Mouse (Mus musculus) yolk sac, embryonic 10.5 days (tissue): ENCODE data around the gene Polr3c.
"Not testable (repeated sequence)": the region's sequence is repeated elsewhere in the genome, so short reads cannot be mapped to it uniquely, and the experiment has no call there.

ENCODE experiments used
- DNase-seq: peaks from one replicate; pipeline ENCODE4 v3.0.0-alpha.2; 2017; ENCODE audit warnings: low spot score

Polr3c gene

DNA sequence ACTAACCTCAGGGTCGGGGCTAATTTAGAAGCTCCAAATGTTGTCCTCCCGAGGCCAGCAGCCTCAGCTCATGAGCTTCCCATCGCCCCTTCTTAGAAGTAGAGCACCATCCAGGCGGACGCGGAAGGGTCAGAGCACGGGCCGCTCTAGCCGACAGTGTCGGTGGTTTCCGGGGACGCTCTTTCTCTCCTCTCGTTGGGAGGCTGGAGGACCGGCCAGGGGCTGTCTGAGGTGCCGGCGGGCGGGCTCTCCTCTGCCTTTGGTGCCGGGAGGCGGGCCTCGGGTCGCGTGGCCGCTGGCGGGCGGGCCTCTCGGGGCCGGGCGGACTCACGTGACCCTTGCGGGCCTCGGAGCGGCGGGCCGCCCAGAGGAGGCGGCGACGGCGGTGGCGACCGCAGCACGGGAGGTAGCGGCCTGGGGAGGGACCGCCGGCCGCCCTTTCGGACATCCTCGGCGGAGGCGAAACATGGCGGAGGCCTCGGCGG lies at the start of gene Polr3c, which contains the start of gene Rnf115:
Gene Polr3c, minus strand, starts transcription at position 286 of the 485 bp plus-strand sequence.
Gene Rnf115, plus strand, starts transcription at position 322 of the 485 bp plus-strand sequence.
- DNase-seq, result peak; percentile 96

DNA sequence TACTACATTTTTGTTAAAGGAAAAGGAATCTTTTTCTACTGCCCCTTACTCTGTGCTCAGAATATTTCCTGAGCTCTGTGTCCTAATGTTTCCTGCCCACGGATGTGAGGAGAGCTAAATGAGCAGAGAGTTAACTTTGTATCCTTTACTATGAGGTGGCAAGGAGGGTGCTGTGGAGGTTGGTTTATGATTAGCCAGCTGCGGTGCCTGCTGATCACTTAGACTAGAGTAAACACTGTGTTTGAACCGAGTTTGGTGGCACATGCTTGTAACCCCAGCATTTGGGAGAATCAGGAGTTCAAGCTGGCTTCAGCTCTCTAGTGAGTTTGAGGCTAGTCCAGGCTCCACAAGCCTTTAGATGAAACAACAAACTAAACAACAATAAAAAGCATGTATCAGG lies 49.7 kb upstream of the Polr3c start:
- peak; percentile 12 for DNase-seq

- no peak for DNase-seq
Observed at GRCm38 (mm10) chr3:96772949-96773348, 45.5 kb upstream of the Polr3c start.

DNA sequence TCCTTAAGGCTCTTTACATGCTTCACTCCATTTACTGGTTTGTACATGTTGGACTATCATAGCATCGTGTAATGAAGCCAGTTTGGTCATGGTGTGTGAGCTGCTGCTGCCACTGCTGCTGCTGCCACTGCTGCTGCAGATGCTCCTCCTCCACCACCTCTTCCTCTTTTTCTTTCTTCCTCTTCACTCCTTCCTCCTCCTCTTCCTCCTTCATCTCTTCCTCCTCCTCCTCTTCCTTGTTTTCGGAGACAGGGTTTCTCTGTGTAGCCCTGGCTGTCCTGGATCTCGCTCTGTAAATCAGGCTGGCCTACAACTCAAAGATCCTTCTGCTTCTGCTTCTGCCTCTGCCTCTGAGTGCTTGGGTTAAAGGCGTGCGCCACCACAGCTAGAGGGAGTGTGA lies 42.5 kb upstream of the Polr3c start:
- DNase-seq, result no peak

GRCm38 (mm10) chr3:96764528-96764927 lies 37.1 kb upstream of the Polr3c start:
- no peak for DNase-seq

DNA sequence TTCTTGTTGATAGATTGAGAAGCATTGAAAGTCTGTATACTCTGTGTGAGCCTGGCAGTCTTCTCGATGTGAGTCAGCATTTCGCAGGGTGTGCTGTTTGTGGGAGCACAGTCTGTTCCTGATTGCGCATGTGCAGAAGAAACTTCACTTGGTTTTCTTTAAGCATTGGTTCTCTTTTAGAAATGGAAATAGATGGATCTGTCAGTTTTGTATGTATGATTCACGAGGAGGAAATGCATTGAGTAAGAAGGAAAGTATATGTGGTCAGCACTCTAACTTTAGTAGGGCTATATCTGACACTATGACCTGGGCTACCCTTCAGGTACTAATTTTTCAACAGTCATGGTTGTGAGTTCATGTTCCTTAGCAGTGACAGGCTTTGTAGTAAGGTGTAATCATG lies 32.3 kb upstream of the Polr3c start:
- no peak for DNase-seq

GRCm38 (mm10) chr3:96757691-96758090 lies 30.3 kb upstream of the Polr3c start:
- no peak for DNase-seq

DNA sequence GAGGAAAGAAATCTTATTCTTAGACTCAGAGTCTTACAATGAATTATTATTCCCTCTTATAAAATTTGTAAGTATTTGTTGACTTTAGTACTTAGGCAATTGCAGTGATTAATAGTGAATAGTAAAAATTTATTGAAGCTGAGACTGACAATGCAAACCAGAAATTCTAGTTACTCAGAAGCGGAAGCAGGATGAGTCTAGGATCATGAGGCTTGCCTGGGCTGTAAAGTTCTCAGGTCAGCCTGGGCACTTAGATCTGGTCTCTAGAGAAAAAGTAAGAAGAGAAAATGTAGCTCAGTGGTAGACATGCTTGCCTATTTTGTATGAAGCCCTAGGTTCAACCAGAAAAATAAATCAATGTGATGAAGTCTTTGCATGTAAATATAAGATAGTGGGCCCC lies 28.5 kb upstream of the Polr3c start:
- DNase-seq, result no peak

GRCm38 (mm10) chr3:96746829-96747228 lies 19.4 kb upstream of the Polr3c start:
- DNase-seq, result no peak

GRCm38 (mm10) chr3:96744348-96744747 lies 16.9 kb upstream of the Polr3c start:
- no peak for DNase-seq

- DNase-seq, result not testable (repeated sequence)
Observed at GRCm38 (mm10) chr3:96740279-96740678, 12.9 kb upstream of the Polr3c start.

- no peak for DNase-seq
Observed at GRCm38 (mm10) chr3:96737995-96738394, 10.6 kb upstream of the Polr3c start.

GRCm38 (mm10) chr3:96737013-96737740 lies 9.7 kb upstream of the Polr3c start:
- no peak for DNase-seq

GRCm38 (mm10) chr3:96735200-96735599 lies 7.8 kb upstream of the Polr3c start:
- DNase-seq, result no peak

DNA sequence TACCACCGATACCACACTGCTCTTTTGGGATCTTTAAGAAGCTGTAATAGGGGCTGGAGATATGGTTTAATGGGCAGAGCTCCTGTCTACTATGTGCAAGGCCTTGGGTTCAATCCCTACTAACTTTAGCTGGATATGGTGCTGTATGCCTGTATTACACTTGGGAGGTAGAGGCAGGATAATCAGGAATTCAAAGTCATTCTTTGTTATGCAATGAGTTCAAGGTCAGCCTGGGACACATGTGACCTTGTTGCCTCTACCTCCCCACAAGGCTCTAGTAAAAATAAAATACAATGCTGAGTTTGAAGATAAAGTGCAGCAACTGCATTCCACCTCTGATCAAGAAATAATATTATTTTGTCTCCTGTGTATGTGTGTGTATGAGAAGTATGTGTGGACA lies 6.6 kb upstream of the Polr3c start:
- DNase-seq, result no peak

DNA sequence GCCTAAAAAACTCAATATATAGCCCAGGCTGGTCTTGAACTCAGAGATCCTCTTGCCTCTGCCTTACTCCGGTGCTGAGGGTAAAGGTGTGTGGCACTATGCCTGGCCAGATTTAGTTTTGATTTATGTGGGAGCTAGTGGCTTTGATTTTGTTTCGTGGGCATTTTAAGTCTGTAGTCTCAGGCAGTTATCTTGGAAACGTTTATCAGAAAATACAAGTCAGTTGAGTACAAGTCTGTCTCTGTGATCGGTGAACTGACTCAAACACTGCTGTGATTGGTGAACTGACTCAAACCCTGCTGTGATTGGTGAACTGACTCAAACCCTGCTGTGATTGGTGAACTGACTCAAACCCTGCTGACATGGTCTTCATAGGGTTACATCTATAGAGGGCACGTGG lies 3.4 kb upstream of the Polr3c start:
- DNase-seq, result no peak

- DNase-seq, result no peak
Observed at GRCm38 (mm10) chr3:96729403-96729784, 2.0 kb upstream of the Polr3c start.

GRCm38 (mm10) chr3:96728634-96729402 lies 1.4 kb upstream of the Polr3c start:
- no peak for DNase-seq

- DNase-seq, result no peak
Observed at GRCm38 (mm10) chr3:96727828-96728633, 603 bp upstream of the Polr3c start.

DNA sequence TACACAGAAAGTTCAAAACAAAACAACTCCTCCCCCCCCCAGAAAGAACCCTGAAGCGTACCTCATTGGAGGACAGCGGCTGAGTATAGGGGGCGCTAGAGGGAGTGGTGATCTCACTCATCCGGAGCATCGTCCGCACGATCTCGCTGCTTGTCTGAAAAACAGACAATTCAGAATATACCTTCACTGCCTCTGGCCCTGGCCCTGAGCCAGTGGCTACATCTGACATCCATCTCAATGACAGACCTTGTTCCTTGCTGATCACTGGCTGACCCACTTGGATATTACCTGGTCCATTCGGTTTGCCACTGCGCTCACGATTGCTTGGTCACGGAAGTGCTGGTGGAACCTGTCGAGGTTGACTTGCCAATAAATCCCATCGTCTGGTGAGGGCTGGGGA lies 8.3 kb downstream of the Polr3c start:
- no peak for DNase-seq

GRCm38 (mm10) chr3:96715854-96716253 lies 11.6 kb downstream of the Polr3c start:
- no peak for DNase-seq

- no peak for DNase-seq
Observed at GRCm38 (mm10) chr3:96714286-96714685, 13.1 kb downstream of the Polr3c start.
